Mouse (Mus musculus) CH12.LX (cell line): ENCODE results near the gene Gm12216. TPM values are rescaled to one million over a fixed set of nuclear protein-coding genes. Genes with fewer than 3 reads are reported as not detected.
A peak's percentile ranks its signal among the peaks of the same experiment; 100 is the strongest.

ENCODE experiments used
- DNase-seq: peaks from one replicate; pipeline ENCODE4 v3.0.0-alpha.2; 2013; ENCODE audit errors: extremely low read depth
- H3K27ac ChIP-seq: 2 replicates; pipeline ENCODE4 v1.5.1; 2012; ENCODE audit warnings: low read depth, mild to moderate bottlenecking, control low read depth, moderate library complexity; ENCODE audit not compliant: insufficient read depth
- H3K27me3 ChIP-seq: replicated peaks from 2 replicates; pipeline ENCODE3; 2012; ENCODE audit warnings: inconsistent platforms
- H3K36me3 ChIP-seq, 2 experiments: replicated peaks in 1 of 2; 2 replicates each; pipeline versions ENCODE3 to v1.6.1; 2012; ENCODE audit warnings: inconsistent platforms in 1 of 2, low read length in 1 of 2, mild to moderate bottlenecking in 1 of 2, mixed read lengths in 1 of 2, moderate library complexity in 1 of 2; ENCODE audit not compliant: control insufficient read depth in 1 of 2, insufficient read depth in 1 of 2
- H3K4me1 ChIP-seq, 2 experiments: 2 replicates each; pipeline ENCODE4 v1.6.1; 2012; ENCODE audit warnings: inconsistent platforms in 1 of 2, moderate library complexity in 1 of 2; ENCODE audit not compliant: insufficient read depth in 2 of 2, control insufficient read depth in 1 of 2
- H3K4me2 ChIP-seq: 2 replicates; pipeline ENCODE4 v1.6.1; 2012; ENCODE audit warnings: low read depth, mild to moderate bottlenecking, control low read depth; ENCODE audit not compliant: poor library complexity, insufficient read depth, severe bottlenecking
- H3K4me3 ChIP-seq, 3 experiments: fragments of 150-350 bp in 1 of 3; sonication (generic) in 1 of 3; replicated peaks in 1 of 3; 2 replicates each; pipeline versions ENCODE3 to v1.5.1; 2011 to 2012; ENCODE audit warnings: low read depth in 2 of 3, low read length in 2 of 3, mild to moderate bottlenecking in 2 of 3, moderate library complexity in 2 of 3, control low read depth in 1 of 3, improper control_type of control experiment in 1 of 3, inconsistent platforms in 1 of 3, mixed read lengths in 1 of 3; ENCODE audit not compliant: poor library complexity in 1 of 3
- H3K79me2 ChIP-seq: replicated peaks from 2 replicates; pipeline ENCODE4 v1.6.1; 2012; ENCODE audit warnings: mild to moderate bottlenecking, moderate library complexity; ENCODE audit not compliant: control insufficient read depth, poor library complexity, insufficient read depth, severe bottlenecking; ENCODE audit errors: extremely low read depth
- H3K9ac ChIP-seq: 2 replicates; pipeline ENCODE4 v1.6.1; 2012; ENCODE audit warnings: low read depth, mild to moderate bottlenecking, control low read depth, moderate library complexity; ENCODE audit not compliant: insufficient read depth
- H3K9me3 ChIP-seq: replicated peaks from 2 replicates; pipeline ENCODE3; 2012; ENCODE audit warnings: low read length, inconsistent platforms, mixed read lengths
- CHD1 ChIP-seq: IDR thresholded peaks from 2 replicates; pipeline ENCODE4 v1.6.1; 2012; ENCODE audit warnings: low read depth, low read length, improper control_type of control experiment, inconsistent platforms
- CHD2 ChIP-seq: IDR thresholded peaks from 2 replicates; pipeline ENCODE4 v1.6.1; 2011; ENCODE audit warnings: low read length, improper control_type of control experiment
- CTCF ChIP-seq, 2 experiments: IDR thresholded peaks in 1 of 2; conservative IDR thresholded peaks in 1 of 2; 2 replicates each; pipeline ENCODE4 v1.5.1; 2011 to 2012; ENCODE audit warnings: low read depth in 2 of 2, low read length in 2 of 2, improper control_type of control experiment in 1 of 2, inconsistent platforms in 1 of 2, mild to moderate bottlenecking in 1 of 2, moderate library complexity in 1 of 2
- EP300 ChIP-seq: IDR thresholded peaks from 2 replicates; pipeline ENCODE4 v1.6.1; 2011; ENCODE audit warnings: low read length, improper control_type of control experiment
- IRF4 ChIP-seq: IDR thresholded peaks from 2 replicates; pipeline ENCODE4 v1.6.1; 2014; ENCODE audit warnings: low read depth, mild to moderate bottlenecking, inconsistent platforms, low read length, improper control_type of control experiment
- JUN ChIP-seq: IDR thresholded peaks from 2 replicates; pipeline ENCODE4 v1.6.1; 2011; ENCODE audit warnings: low read depth, mild to moderate bottlenecking, low read length, improper control_type of control experiment, moderate library complexity; ENCODE audit not compliant: insufficient read depth
- MAX ChIP-seq: IDR thresholded peaks from 2 replicates; pipeline ENCODE4 v1.6.1; 2011; ENCODE audit warnings: low read length, improper control_type of control experiment
- MXI1 ChIP-seq: IDR thresholded peaks from 2 replicates; pipeline ENCODE4 v1.6.1; 2011; ENCODE audit warnings: mild to moderate bottlenecking, low read depth, low read length, improper control_type of control experiment
- NRF1 ChIP-seq: IDR thresholded peaks from 2 replicates; pipeline ENCODE4 v1.6.1; 2014; ENCODE audit warnings: low read depth, mild to moderate bottlenecking, inconsistent platforms, low read length, improper control_type of control experiment, moderate library complexity
- RCOR1 ChIP-seq: conservative IDR thresholded peaks from 2 replicates; pipeline ENCODE4 v1.6.1; 2012; ENCODE audit warnings: low read depth, mild to moderate bottlenecking, inconsistent platforms, low read length, improper control_type of control experiment
- SIN3A ChIP-seq: IDR thresholded peaks from 2 replicates; pipeline ENCODE4 v1.6.1; 2012; ENCODE audit warnings: low read length, improper control_type of control experiment, inconsistent platforms
- SMC3 ChIP-seq: IDR thresholded peaks from 2 replicates; pipeline ENCODE4 v1.6.1; 2011; ENCODE audit warnings: low read depth, low read length, improper control_type of control experiment
- TBP ChIP-seq: conservative IDR thresholded peaks from 2 replicates; pipeline ENCODE4 v1.6.1; 2011; ENCODE audit warnings: low read depth, low read length, improper control_type of control experiment
- TCF12 ChIP-seq: IDR thresholded peaks from 2 replicates; pipeline ENCODE4 v1.6.1; 2014; ENCODE audit warnings: low read depth, mild to moderate bottlenecking, inconsistent platforms, low read length, improper control_type of control experiment
- USF1 ChIP-seq: IDR thresholded peaks from 2 replicates; pipeline ENCODE4 v1.6.1; 2014; ENCODE audit warnings: low read depth, mild to moderate bottlenecking, inconsistent platforms, low read length, improper control_type of control experiment
- ZKSCAN1 ChIP-seq: IDR thresholded peaks from 2 replicates; pipeline ENCODE4 v1.6.1; 2012; ENCODE audit warnings: low read depth, inconsistent platforms, low read length, improper control_type of control experiment, borderline replicate concordance
- ZMIZ1 ChIP-seq: IDR thresholded peaks from 2 replicates; pipeline ENCODE4 v1.6.1; 2012; ENCODE audit warnings: low read depth, mild to moderate bottlenecking, inconsistent platforms, low read length, improper control_type of control experiment
- ZNF384 ChIP-seq: IDR thresholded peaks from 2 replicates; pipeline ENCODE4 v1.6.1; 2012; ENCODE audit warnings: low read depth, low read length, improper control_type of control experiment, inconsistent platforms
- dilution Hi-C: fragments of 300-500 bp; cut with MboI; formaldehyde crosslinking; loops from 2 replicates; pipeline ENCODE4 v1.14.3; 2020; ENCODE audit warnings: low sequenced_read_pairs; ENCODE audit not compliant: extremely low pct_unique_long_range_greater_than_20kb, extremely low pct_ligation_motif_present
- in situ Hi-C: fragments of 300-500 bp; cut with MboI; formaldehyde crosslinking; loops from 3 replicates; pipeline ENCODE4 v1.14.3; 2019; ENCODE audit warnings: low sequenced_read_pairs, low pct_ligation_motif_present, low pct_unique_long_range_greater_than_20kb, mixed read lengths
- polyA plus RNA-seq: library from polyadenylated mRNA; unstranded; fragments of >175 nt; gene quantifications from 2 replicates; pipeline ENCODE4 v1.2.1, GENCODE M21; 2012; ENCODE audit warnings: low read depth; ENCODE audit not compliant: insufficient read length
- total RNA-seq, 2 experiments: library from RNA; depleted of rRNA; stranded (reverse); fragments of 300-350 nt in 1 of 2; fragments of >200 nt in 1 of 2; gene quantifications; 2 replicates each; pipeline ENCODE4 v1.2.3; 2012 to 2014

Gm12216 gene
- total and polyA plus RNA-seq, 3 experiments, result 0.56 to 2.7 (median 0.77) TPM

- DNase-seq, result no peak
- TF ChIP-seq JUN (no peak), MAX (no peak), CHD2 (no peak), SMC3 (no peak), IRF4 (no peak), TCF12 (no peak), ZKSCAN1 (no peak), SIN3A (no peak), EP300 (no peak), USF1 (no peak), RCOR1 (no peak), CTCF (conservative IDR thresholded peaks at IDR 0.05 in 1 of 2, IDR thresholded peaks at IDR 0.05 in 1 of 2; ENCODE audit: low read depth in 2 of 2, low read length in 2 of 2) (no peak), NRF1 (no peak), ZMIZ1 (no peak), ZNF384 (no peak), TBP (no peak), MXI1 (no peak)
- H3K27ac ChIP-seq, result no peak overlapping the region
- H3K79me2 ChIP-seq, result no peaks in the 10 kb centered on the region
- H3K4me3 ChIP-seq, result no peak overlapping the region
- H3K9ac ChIP-seq, result no peak overlapping the region
- no peaks in the 10 kb centered on the region for H3K9me3 ChIP-seq
- H3K4me2 ChIP-seq, result no peak overlapping the region
- H3K4me1 ChIP-seq, result peaks cover 5% of the 10 kb centered on the region in 2 experiments; a peak in 1 of 4 replicates
- H3K27me3 ChIP-seq, result no peaks in the 10 kb centered on the region
- in situ Hi-C loops, result no loop called here
- dilution Hi-C loops, result no loop called here
- H3K36me3 ChIP-seq, result no peaks in the 10 kb centered on the region
Measured at GRCm38 (mm10) chr11:53902741-53903140, 43.7 kb upstream of the Gm12216 start.

GRCm38 (mm10) chr11:53900991-53901390 lies 41.9 kb upstream of the Gm12216 start:
- TF ChIP-seq ZNF384 (peak; percentile 70), RCOR1 (no peak), EP300 (0 out of 2 replicates have a peak, but pooled peaks have one; percentile 20), TCF12 (peak; percentile 45; the same call in 1 of the 2 replicates), CHD1 (peak; percentile 77; the same call in 1 of the 2 replicates), MAX (no peak)
- peak; percentile 12 for DNase-seq
- Histone ChIP-seq H3K4me3 (no peak overlapping the region), H3K27me3 (no peaks in the 10 kb centered on the region), H3K79me2 (no peaks in the 10 kb centered on the region), H3K36me3 (no peaks in the 10 kb centered on the region), H3K9me3 (no peaks in the 10 kb centered on the region), H3K4me2 (no peak overlapping the region), H3K9ac (no peak overlapping the region), H3K4me1 (peaks cover 5% of the 10 kb centered on the region in 2 experiments; a peak in 1 of 4 replicates), H3K27ac (no peak overlapping the region)
- in situ Hi-C loops (no loop called here), dilution Hi-C loops (no loop called here)
